Mouse (Mus musculus) cerebellum, adult 2 months (tissue): ENCODE measurements around the gene Zfp704.

Experiments used
- CTCF ChIP-seq: fragments of 200-500 bp; IDR thresholded peaks from 2 replicates; pipeline ENCODE4 v1.5.1; 2011; ENCODE audit warnings: low read depth, mild to moderate bottlenecking, control low read depth, low read length, moderate library complexity, borderline replicate concordance; ENCODE audit not compliant: insufficient read depth
- POLR2A ChIP-seq: fragments of 200-500 bp; IDR thresholded peaks from 2 replicates; pipeline ENCODE4 v1.6.1; 2011; ENCODE audit warnings: low read length, control low read depth, borderline replicate concordance; ENCODE audit not compliant: insufficient read depth

DNA sequence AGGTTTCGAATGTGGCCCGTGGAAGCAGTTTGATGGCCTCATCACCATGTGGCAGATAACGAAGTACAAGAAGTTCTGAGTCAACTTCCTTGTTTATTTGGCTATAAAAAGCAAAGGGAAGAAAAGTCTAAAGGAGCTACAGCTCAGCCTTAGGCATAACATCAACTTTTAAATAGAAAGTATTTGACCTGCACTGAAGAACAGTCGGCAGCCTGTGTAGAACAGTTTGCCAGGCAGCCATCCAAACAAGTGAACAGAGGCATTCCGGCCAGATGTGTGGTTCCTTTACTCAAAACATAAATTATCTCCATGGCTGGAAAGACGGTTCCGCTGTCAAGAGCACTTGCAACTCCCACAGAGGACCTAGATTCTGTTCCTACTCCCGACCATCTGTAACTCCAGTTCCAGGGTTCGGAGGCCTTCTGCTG, 202.8 kb downstream of the Zfp704 start:
- no peak for TF ChIP-seq POLR2A
- TF ChIP-seq CTCF: no peak
